Mouse (Mus musculus) lung, adult 2 months (tissue): ENCODE results near the gene Egfl8. TPM values are rescaled to one million over a fixed set of nuclear protein-coding genes. Genes with fewer than 3 reads are reported as not detected.
A peak's percentile ranks its signal among the peaks of the same experiment; 100 is the strongest.

Source experiments
- DNase-seq: peaks from one replicate; pipeline ENCODE4 v3.0.0; 2022
- H3K4me1 ChIP-seq: fragments of 200-500 bp; 2 replicates; pipeline ENCODE4 v1.6.1; 2011; ENCODE audit warnings: low read length; ENCODE audit not compliant: control insufficient read depth, insufficient read depth
- H3K4me3 ChIP-seq: fragments of 200-500 bp; replicated peaks from 2 replicates; pipeline ENCODE3; 2011; ENCODE audit warnings: low read depth, mild to moderate bottlenecking, control low read depth, low read length; ENCODE audit errors: extremely low read depth
- CTCF ChIP-seq: fragments of 200-500 bp; IDR thresholded peaks from 2 replicates; pipeline ENCODE4 v1.5.1; 2011; ENCODE audit warnings: mild to moderate bottlenecking, low read length, control low read depth; ENCODE audit not compliant: insufficient read depth
- POLR2A ChIP-seq: fragments of 200-500 bp; IDR thresholded peaks from 2 replicates; pipeline ENCODE4 v1.6.1; 2011; ENCODE audit warnings: low read depth, mild to moderate bottlenecking, control low read depth, low read length, borderline replicate concordance; ENCODE audit errors: extremely low read depth
- WGBS: fragments of 180-500 bp; shearing (Covaris S2); methylation state at CpG from one replicate; pipeline ENCODE4 v1.1.7; 2018; 5-methylcytosine and 5-hydroxymethylcytosine counted together
- polyA plus RNA-seq: library from polyadenylated mRNA; depleted of rRNA; stranded (reverse); fragments of >200 nt; gene quantifications from 2 replicates; pipeline ENCODE4 v1.2.3, GENCODE M21; 2012; rRNA removed

The Egfl8 gene
- polyA plus RNA-seq, result 5.7 and 8.2 TPM in 2 replicates

- Histone ChIP-seq H3K4me3 (no peak within 1 kb of the TSS), H3K4me1 (no peaks in the 10 kb centered on the region)
- no peak for TF ChIP-seq POLR2A
- no peak for TF ChIP-seq CTCF
- no peak for DNase-seq
- 64% methylated on average over 6 of the region's 6 CpGs for WGBS
Observed at GRCm38 (mm10) chr17:34615871-34616270, at the start of gene Egfl8. Gene Egfl8 (minus strand): TSS chr17:34615971.

GRCm38 (mm10) chr17:34664472-34664871, 48.7 kb upstream of the Egfl8 start:
- H3K4me1 ChIP-seq, result peaks cover 10% of the 10 kb centered on the region
- DNase-seq, result no peak
- no peak overlapping the region for H3K4me3 ChIP-seq
- WGBS, result 64% methylated on average over 7 of the region's 7 CpGs
- TF ChIP-seq POLR2A, result no peak
- TF ChIP-seq CTCF, result no peak

GRCm38 (mm10) chr17:34663558-34663957, 47.8 kb upstream of the Egfl8 start:
- no peak for TF ChIP-seq POLR2A
- no peak for TF ChIP-seq CTCF
- Histone ChIP-seq H3K4me1 (peaks cover 13% of the 10 kb centered on the region), H3K4me3 (no peak overlapping the region)
- no peak for DNase-seq
- 60% methylated on average over 1 of the region's 1 CpGs for WGBS

GRCm38 (mm10) chr17:34662978-34663377, 47.2 kb upstream of the Egfl8 start:
- H3K4me1 ChIP-seq, result peaks cover 13% of the 10 kb centered on the region
- WGBS, result 87% methylated on average over 8 of the region's 8 CpGs

GRCm38 (mm10) chr17:34662468-34662867, 46.7 kb upstream of the Egfl8 start:
- Histone ChIP-seq H3K4me1 (peaks cover 13% of the 10 kb centered on the region), H3K4me3 (no peak overlapping the region)
- WGBS, result 67% methylated on average over 1 of the region's 1 CpGs
- TF ChIP-seq CTCF, result no peak
- TF ChIP-seq POLR2A, result no peak
- no peak for DNase-seq

More at GRCm38 (mm10) chr17:34662978-34663377, 47.2 kb upstream of the Egfl8 start:
- TF ChIP-seq POLR2A, result no peak
- TF ChIP-seq CTCF, result no peak
- no peak overlapping the region for H3K4me3 ChIP-seq
- no peak for DNase-seq

GRCm38 (mm10) chr17:34661121-34661591, 45.4 kb upstream of the Egfl8 start:
- no peak for DNase-seq
- 2% methylated on average over 19 of the region's 19 CpGs for WGBS
- Histone ChIP-seq H3K4me3 (peak overlapping the region; percentile 62), H3K4me1 (peaks cover 18% of the 10 kb centered on the region)
- peak; percentile 75; the same call in 1 of the 2 replicates for TF ChIP-seq POLR2A
- TF ChIP-seq CTCF, result no peak

GRCm38 (mm10) chr17:34660259-34660820, 44.6 kb upstream of the Egfl8 start:
- peak overlapping the region; percentile 62 for H3K4me3 ChIP-seq
- TF ChIP-seq CTCF, result no peak
- peak; percentile 24; the same call in 1 of the 2 replicates for TF ChIP-seq POLR2A
- 42% methylated on average over 11 of the region's 11 CpGs for WGBS
- peaks cover 24% of the 10 kb centered on the region for H3K4me1 ChIP-seq
- DNase-seq, result no peak

- H3K4me3 ChIP-seq, result no peak overlapping the region
- TF ChIP-seq POLR2A, result no peak
- 55% methylated on average over 3 of the region's 3 CpGs for WGBS
- H3K4me1 ChIP-seq, result peaks cover 29% of the 10 kb centered on the region
- no peak for DNase-seq
Observed at GRCm38 (mm10) chr17:34659897-34660214, 44.1 kb upstream of the Egfl8 start.

- no peak for TF ChIP-seq CTCF
- TF ChIP-seq POLR2A, result no peak
- no peak overlapping the region for H3K4me3 ChIP-seq
- H3K4me1 ChIP-seq, result peaks cover 34% of the 10 kb centered on the region
- no peak for DNase-seq
- 46% methylated on average over 12 of the region's 12 CpGs for WGBS
Observed at GRCm38 (mm10) chr17:34659181-34659896, 43.6 kb upstream of the Egfl8 start.

- no peak for DNase-seq
- TF ChIP-seq POLR2A (no peak), CTCF (no peak)
- Histone ChIP-seq H3K4me3 (no peak overlapping the region), H3K4me1 (peaks cover 38% of the 10 kb centered on the region)
- WGBS, result 79% methylated on average over 3 of the region's 3 CpGs
Observed at GRCm38 (mm10) chr17:34658591-34658990, 42.8 kb upstream of the Egfl8 start.
